Mouse (Mus musculus): Measurements from ENCODE around the gene Rala.
A peak's percentile ranks its signal among the peaks of the same experiment; 100 is the strongest.

Rala gene

DNA sequence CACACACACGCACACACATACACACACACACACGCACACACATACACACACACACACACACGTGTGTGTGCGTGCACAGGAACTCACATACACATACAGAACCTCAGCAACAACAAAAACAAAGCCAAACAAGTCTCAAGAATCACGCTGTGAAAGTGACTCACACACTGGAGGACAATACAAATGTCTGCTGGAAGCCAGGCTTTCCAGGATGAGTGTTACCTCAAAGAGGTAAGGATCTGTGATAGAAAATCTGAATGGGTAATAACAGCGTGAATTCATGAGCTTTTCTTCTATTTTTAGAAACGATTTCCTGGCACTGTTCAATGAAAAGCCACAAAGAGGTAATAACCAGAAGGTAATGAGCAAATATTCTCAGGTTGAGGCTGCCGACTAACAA lies 59.8 kb downstream of the Rala start:
- DNase-seq (ENCODE audit: low read depth, low spot score), result peak; percentile 45

GRCm38 (mm10) chr13:17879061-17879460 lies 65.0 kb downstream of the Rala start:
- no peak for DNase-seq (ENCODE audit: low read depth, low spot score)

DNA sequence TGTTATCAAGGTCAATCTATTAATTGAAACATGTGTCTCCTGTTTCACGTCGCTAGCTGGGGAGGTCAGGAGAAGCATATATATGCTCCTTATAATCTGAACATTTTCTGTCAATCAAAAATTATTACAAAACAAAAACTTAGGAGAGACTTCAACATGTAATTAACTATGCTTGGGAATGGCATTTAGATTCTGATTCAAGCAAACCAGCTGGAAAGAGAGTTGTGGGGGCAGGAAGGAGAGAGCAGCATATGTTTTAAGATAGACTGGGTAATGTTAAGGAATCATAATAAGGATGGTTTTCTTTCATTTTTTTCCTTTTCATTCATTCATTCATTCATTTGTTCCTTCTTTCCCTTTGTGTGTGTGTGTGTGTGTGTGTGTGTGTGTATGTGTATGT lies 77.3 kb downstream of the Rala start:
- DNase-seq (ENCODE audit: low read depth, low spot score), result peak; percentile 68

GRCm38 (mm10) chr13:17860536-17860935 lies 83.5 kb downstream of the Rala start:
- no peak for DNase-seq (ENCODE audit: low read depth, low spot score)

- peak; percentile 86 for DNase-seq (ENCODE audit: low read depth, low spot score)
These were observed 84.5 kb downstream of the Rala start for GRCm38 (mm10) chr13:17859365-17860033.

DNA sequence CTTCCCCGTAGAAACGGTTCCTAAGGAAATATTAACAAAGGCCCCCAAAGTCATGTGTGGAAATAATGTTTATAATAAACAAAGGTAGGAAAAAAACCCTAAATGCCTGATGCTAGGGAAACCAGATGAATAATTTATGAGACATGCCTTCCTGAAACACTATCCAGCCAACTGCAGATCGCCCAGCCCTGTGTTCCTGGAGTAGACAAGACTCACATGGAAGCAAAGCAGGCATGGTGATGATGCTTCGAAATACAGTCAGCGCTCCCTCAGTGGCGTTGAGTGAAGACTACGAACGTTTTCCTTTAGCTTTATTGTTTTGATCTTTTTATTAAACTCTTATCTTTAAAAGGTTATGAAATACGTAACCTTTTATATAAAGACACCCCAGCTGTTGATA lies 87.0 kb downstream of the Rala start:
- DNase-seq (ENCODE audit: low read depth, low spot score), result no peak

DNA sequence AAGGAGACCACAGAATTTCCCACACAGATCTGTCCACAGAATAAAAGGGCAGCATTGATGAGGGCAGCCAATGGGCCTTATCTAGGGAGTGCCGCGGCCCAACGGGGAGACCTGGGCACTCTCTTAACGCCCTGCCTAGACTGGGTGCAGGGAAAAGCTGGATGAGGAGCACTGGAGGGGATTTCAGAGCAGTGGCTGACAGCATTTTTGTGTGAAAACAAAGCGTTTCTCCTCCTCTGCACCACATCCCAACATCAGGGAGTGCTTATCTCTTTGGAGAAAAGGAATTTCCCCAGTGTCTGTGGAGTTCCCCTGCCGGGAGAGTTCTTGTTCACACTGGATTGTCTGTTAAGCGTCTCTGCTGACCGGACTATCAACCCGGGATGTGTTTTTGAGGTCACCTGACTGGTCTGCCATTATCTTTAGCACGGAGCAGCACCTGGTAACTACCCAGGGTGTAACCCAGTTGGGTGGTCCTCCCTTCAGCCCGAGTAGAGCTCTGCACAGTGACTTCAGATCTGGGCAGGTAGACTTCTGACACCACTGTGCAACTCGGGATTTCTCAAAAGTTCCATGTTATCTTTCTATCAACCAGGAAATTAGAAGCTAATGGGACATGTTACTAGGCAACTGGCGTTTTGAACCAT lies 88.4 kb downstream of the Rala start:
- peak; percentile 19 for DNase-seq (ENCODE audit: low read depth, low spot score)

GRCm38 (mm10) chr13:17854755-17855154 lies 89.3 kb downstream of the Rala start:
- DNase-seq (ENCODE audit: low read depth, low spot score), result no peak

DNA sequence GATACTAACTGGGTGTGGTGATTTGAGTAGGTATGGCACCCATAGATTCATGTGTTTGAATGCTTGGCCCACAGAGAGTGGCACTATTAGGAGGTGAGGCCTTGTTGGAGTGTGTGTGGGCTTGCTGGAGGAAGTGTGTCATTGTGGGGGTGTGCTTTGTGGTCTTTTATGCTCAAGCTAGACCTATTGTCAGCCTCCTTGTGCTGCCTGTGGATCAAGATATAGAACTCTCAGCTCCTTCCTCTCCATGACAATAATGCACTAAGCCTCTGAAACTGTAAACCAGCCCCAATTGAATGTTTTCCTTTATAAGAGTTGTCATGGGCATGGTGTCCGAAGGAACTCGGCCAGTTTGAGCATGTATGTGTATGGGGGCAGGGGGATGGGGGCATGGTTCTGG lies 100.7 kb downstream of the Rala start:
- DNase-seq (ENCODE audit: low read depth, low spot score), result no peak

DNA sequence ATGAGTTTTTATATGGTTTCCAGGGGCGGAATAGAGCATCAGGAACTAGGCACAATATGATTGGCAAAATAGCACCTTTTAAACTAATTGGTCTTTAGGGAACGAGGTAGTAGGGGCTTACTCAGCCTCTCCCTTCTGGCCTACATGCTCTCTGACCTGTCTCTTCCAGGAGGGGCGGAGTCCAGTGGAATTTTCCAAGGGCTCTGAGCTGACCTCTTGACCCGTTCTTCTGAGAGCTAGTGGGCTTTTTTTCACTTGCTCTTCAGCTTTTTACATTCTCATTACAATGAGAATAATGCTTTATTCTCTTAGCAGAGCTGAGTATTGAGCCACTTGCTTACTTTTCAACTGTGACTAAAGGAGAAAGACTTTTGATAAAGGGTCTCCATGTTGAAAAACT lies 101.3 kb downstream of the Rala start:
- no peak for DNase-seq (ENCODE audit: low read depth, low spot score)

DNA sequence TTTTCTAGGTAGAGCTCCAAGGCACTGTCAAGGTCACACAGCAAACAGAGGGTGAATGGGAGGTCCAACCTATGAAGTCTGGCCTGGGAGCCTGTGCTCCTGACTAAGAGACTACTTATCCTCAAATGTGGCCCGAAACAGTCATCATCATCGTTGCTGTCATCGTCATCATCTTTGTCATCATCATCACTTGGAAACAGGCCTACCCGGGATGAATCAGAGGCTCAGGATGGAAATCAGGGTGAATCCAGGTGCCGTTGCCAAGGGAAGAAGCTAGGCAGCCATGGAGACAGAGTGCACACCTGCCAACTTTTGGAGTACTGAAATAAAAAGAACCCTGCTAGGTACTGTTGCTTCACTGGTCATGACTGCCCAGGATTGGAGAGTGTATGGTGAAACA lies 104.9 kb downstream of the Rala start:
- DNase-seq (ENCODE audit: low read depth, low spot score), result peak; percentile 81

DNA sequence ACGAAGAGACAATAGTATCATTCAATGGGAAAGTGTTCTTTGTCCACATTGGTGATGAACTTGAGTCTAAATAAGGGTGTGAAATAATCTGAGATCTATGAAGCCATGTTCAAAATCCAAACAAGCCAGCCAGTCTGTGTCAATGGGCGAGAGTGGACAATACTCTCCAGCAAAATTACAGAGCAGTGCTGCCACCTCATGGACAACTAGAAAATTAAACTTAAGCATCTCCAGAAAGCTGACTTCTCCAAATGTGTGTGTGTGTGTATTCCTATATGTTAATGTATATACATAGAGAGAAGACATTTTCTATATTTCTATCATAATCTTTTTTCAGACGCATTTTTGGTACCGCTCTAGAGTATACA lies 105.6 kb downstream of the Rala start:
- DNase-seq (ENCODE audit: low read depth, low spot score), result peak; percentile 83

DNA sequence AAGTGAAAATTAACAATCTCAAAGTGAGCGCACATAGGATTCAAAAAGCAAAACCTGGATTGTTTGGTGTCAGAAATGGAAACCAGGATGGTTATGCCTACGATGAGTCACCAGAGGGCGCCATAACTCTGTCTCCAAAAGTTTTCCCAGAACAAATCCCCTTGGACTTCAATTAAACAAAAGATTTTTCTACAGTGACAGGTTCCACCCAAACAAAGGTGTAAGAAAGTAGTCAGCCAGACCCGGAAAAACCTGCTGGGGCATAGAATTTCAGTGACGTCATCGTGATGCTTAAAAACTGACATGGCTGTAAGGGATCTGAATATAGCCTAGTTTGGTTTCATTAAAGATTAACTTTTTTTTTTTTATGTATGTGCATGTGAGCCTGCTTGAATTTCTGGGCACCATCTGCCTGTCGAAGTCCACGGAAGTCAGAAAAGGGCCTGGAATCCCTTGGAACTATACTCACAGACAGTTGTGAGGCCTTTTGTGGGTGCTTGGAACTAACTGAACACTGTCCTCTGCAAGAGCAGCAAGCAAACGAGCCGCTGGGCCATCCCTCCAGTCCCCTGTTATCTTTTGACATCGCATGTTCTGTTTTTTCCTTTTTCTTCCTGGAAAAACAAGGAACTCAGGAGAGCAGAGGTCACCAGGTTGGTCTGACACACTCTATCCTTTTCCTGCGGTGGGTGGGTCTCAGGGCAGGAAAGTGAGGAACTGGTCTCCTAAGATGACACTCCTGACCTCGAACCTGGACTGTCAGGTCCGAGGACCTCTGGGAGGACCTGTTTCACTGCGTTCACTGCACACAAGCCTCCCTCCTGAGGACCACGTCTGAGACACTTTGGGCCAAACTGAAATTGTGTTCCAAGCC lies 106.2 kb downstream of the Rala start:
- peak; percentile 68 for DNase-seq (ENCODE audit: low read depth, low spot score)

DNA sequence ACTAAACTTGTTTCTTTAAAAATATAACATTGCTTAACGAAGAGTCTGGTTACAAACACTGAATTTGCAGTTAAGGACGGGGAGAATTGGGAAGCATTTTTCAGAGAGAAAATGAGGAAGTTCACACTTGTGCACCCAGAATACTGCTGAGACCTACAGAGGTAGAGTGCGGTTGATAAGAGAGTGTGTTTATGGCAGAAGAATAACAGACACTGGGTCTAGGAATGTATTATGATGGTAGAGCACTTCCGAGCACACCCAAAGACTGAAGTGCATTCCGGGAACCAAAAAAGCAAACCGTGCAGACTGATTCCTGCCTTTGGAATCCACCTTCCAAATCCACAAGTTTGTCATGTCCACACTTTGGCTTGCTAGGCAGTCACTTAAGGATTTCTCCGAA lies 107.2 kb downstream of the Rala start:
- no peak for DNase-seq (ENCODE audit: low read depth, low spot score)

GRCm38 (mm10) chr13:17832940-17833339 lies 111.1 kb downstream of the Rala start:
- no peak for DNase-seq (ENCODE audit: low read depth, low spot score)
